Mouse (Mus musculus) urinary bladder, postnatal 10 days (tissue): ENCODE measurements around the gene 1700017D01Rik.
"Not testable (repeated sequence)": the region's sequence is repeated elsewhere in the genome, so short reads cannot be mapped to it uniquely, and the experiment has no call there.

Experiments used
- DNase-seq: peaks from one replicate; pipeline ENCODE4 v3.0.0; 2022; ENCODE audit warnings: low spot score

1700017D01Rik gene

DNA sequence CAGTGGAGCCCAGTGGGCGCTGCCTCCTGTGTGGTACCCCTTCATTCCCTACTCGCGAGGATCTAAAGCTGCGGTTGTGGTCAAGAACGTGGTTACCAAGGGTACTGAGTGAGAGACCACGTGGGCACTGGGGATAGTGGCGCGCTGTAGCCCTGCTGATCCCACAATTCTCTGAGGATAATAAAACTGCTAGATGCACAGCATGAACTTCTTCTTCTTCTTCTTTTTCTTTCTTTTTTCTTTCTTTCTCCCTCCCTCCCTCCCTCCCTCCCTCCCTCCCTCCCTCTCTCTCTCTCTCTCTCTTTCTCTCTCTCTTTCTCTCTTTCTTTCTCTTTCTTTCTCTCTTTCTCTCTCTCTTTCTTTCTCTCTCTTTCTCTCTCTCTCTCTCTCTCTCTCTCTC lies at the start of gene 1700017D01Rik:
TSS of gene 1700017D01Rik (minus strand) at position 101 of the 400 bp plus-strand sequence.
- not testable (repeated sequence) for DNase-seq

DNA sequence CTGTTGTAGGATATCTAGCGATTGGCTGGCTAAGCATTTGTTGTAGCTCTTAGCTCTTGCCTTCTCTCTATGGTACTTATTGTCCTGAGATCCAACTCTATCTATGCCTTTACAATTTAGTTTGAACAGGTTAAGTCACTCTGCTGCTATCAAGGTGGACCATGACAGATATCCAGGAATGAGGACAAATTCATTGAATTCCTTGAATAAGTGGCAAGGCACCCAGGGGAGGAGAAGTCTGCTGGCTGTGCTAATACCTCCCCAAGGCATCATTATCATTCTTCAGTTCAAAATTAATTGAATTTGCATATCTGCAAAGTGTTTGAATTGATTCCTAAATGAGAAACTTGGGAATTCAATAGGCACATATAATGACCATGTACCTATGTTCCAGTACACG lies 46.8 kb upstream of the 1700017D01Rik start:
- no peak for DNase-seq

DNA sequence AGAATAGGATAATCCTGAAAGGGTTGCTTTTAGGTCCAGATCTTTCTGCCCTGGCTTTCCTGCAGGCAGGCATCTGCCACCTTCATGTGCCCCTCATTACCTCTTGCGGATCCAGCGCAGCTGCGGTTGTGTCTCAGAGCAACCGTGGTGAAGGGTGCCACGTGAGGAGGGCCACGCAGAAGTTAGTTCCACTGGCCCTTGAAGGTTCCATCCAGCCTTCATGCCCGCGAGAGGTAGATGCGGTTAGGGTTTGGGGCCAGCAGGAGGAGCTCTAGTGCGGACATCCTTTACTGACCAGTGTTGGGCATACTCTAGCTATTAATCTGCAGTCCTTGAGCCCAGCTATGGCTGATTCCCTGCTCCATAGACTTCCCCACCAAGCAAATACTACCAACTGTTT lies 34.5 kb upstream of the 1700017D01Rik start, which contains the start of gene 1700025F22Rik:
TSS of gene 1700025F22Rik (minus strand) at position 149 of the 400 bp plus-strand sequence.
- no peak for DNase-seq

DNA sequence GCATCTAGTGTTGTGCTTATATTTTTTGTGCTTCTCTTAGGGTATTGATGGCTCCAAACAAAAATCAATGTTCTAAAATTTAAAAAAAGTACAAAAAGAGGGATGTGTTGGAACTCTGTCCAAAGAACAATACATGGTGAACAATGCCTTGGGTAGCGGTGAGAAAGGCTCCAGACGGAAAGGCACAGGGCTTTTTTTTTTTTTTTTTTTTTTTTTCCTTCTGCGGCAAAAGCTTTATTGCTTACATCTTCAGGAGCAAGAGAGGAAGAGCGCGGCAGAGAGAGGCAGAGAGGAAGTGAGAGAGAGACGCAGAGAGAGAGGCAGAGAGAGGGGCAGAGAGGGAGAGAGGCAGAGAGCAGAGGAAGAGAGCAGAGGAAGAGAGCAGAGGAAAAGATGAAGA lies 27.2 kb upstream of the 1700017D01Rik start:
- DNase-seq, result not testable (repeated sequence)

DNA sequence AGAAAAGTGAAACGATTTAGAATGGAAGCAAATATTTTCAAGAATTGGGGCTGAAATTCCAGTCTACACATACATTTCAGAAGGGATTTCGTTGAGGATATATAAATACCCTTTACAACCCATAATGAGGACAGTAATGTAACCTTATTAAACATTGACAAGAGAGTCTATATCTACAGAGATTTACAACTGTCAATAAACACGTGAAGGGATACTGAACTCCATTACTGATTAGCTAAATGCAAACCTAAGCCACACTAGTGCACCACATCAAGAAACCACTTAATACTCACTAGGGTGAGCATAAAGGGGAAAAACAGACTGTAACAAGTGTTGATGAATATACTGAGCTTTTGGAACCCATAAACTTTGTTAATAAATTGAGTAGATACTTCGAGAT lies 4.7 kb upstream of the 1700017D01Rik start:
- DNase-seq, result no peak

DNA sequence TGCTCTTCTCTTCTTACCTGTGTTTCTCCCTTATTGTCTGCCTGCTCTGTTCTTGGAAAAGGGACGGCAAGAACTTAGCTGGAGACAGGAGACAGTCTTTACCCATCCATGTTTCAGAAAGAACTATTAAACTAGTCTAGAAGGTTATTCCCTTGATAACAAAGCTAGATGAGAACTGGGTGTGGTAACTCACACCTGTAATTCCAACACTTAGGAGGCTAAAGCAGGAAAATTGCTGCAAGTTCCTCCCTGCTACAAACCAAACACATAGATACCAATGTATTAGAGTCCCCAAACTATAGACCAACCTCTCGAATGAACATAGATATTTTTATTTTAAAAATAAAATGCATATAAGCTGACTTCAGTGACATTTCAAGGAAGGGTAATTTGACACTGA lies 4.2 kb upstream of the 1700017D01Rik start:
- no peak for DNase-seq

DNA sequence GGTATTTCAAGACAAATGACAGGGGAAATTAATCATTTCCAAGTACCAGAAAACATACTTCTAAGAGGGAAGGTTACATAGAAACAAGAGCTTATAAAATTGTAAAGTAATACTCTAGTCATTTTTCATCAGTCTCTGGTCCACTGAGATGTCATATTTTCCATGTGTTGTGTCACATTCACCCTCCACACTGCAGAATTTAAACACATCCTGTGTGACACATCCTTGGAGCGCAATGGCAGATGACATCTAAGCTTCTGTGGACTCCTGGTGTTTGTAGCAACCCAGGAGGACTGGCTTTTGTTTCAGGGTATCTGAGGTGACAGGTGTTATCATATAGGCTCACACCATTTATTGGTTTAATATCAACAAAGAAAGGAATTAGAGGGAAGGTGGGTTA lies 974 bp downstream of the 1700017D01Rik start:
- no peak for DNase-seq

DNA sequence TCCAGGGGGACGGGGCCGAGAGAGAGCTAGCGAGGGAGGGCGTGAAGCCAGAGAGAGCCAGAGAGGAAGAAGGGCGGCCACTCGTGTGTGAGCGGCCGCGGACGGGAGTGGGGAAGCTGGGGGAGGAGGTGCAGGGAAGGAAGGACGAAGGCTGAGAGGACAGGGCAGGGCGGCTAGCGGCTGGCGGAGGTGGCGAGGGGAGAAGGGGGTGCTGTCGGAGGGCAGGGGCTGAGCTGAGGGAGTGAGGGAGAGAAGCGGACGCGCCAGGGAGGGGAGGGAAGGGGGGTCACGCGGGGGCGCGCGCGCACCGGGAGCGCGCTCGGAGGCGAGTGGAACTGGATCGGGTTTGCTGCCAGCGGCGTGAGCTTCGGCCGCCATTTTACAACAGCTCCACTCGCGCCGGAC lies 9.7 kb downstream of the 1700017D01Rik start:
- DNase-seq, result not testable (repeated sequence)

DNA sequence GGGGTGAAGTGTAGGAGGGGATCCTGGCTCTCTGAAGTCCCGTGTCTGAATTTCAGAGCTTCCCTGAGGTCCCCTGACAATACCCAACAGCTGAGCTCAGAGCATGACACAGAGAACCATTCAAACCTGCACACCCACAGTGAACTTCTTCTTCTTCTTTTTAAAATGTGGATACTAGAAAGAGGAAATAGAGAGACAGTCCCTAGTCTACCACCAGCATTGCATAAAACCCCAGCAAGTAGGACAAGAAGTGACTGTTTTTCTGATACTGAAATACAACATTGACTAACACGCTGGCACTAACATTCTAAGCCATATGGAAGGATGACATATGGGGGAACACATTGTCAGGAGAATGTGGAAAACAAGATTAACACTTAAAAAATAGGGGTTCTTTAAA lies 11.3 kb downstream of the 1700017D01Rik start:
- no peak for DNase-seq

DNA sequence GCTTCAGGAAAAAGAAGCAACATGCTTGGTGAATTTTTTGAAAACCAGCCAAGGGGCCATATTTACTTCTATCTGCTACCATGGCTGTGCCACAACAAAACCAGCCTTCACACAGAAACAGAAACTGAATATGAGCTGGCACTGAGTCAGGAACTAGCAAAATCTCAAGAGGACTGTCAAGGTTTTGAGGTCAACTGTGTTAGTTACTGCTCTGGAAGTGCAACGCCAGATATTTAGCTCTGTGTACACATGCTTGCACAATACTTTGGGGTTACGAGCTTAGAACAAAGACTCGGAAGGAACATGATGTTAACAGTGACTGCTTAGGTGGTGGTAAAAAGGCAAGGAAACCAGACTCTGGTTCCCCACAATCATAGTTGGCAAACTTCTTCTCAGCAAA lies 22.9 kb downstream of the 1700017D01Rik start:
- DNase-seq, result no peak

DNA sequence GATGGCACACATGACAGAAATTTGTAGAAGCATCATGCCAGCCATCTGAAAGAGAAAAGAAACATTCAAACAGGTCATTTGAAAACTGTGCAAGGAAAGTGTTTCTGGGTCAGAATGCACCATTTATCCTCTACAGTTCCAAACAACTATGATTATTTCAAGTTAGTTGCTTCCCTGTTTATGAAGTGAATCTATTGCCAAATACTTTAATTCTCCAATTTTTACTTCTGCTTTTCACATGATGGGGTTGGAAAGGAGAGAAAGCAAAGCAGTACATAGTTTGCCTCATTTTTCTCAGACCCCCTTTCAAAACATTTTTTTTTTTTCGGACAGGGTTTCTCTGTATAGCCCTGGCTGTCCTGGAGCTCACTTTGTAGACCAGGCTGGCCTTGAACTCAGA lies 28.8 kb downstream of the 1700017D01Rik start:
- no peak for DNase-seq

DNA sequence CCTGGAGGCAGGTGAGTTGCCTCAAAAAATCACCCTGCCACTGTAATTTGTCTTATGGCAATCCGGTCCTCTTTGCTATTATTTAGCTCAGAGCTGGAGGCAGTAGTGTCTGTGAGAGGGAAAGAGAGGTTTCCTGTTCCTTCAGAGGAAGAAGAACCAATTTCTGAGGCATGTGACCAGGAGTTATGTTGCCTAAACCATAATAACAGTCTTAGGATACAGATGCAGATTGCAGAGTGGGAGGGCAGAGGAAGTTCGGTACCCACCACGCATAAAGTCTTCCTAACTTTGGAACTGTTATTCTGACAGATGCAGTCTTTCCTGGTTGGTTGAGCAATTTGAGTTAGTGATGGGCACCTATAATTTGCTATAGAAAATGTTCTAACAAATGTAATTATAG lies 32.3 kb downstream of the 1700017D01Rik start:
- no peak for DNase-seq

DNA sequence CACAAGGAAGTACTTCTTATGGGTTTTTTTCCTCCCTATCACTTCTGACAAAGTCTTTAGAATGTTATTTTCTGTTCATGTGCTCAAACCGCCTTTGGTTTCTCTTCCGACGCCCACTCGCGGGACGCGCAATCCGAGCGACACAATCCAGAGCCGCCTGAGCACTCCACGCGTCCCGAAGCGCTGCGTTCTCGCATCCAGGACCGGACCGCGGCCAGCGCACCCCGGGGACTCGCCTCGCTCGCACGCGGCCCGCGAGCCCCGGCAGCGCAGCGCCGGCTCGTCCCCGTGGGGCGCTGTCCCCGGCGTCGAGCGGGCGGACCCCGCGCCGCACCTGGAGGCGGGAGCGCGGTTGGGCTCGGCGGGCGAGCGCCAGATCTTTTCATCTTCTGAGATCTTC lies 38.5 kb downstream of the 1700017D01Rik start:
- DNase-seq, result not testable (repeated sequence)

DNA sequence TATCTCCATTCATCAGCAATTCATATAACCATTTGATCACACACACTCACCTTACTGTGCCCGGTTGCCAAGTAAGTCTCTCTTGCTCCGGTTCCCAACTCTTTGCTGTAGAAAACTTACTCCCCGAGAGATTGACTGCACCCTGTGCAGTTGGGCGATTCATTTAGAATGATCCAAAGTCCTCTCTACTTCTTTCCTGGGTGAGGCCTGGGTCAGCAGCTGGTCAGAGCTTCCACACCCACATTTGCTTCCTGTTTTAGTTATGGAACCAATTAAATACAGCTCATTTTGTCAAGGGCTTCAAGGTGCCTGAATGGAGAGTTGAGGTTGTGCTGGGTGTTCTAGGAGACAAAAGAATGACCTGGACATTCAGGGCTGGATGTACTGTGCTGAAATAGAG lies 49.7 kb downstream of the 1700017D01Rik start, which contains the start of gene Ms4a8a:
TSS of gene Ms4a8a (minus strand) at position 169 of the 400 bp plus-strand sequence.
- DNase-seq, result no peak

DNA sequence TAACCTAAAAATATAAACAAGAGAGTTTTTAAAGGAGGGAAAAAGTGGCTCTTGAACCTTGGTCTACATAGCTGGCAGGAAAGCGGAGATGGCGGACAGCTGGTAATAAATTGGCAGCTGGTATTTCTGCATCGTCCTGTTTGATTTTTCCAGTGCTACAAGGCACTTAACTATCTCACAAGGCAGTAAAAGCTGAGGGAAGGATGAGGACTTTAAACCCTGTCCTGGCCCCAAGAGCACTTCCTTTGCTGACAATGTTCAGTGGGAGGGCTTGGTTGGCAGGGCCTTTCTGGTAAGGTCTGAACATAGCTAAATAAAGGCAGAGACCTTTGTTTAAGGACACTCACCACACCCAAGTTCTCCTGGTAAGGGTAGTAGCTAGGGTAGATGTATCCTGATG lies 60.3 kb downstream of the 1700017D01Rik start:
- DNase-seq, result no peak

DNA sequence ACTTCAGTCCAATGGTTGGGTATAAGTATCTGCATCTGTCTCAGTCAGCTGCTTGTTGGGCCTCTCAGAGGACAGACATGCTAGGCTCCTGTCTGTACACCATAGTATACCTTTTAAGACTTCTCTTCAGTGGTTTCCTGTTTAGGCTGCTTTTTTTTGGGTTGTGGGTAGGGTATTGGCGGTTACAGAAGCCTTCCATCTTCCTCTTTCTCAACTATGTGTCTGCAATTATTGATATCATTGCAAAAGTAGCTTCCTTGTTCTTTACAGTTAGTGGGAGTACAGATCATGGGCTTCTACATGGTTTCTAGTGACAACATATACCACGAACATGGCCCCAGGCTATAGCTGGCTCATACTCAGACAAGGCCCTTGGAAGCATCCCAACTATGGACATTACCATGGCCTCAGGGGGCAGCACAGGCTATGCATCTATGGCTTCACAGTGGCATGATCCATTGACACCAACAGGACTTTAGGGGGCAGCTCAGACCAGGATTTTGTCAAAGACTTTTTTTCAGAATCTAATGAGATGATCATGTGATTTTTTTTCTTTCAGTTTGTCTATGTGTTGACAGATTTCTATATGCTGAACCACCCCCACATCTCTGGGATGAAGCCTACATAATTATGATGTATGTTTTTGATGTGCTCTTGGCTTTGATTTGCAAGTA lies 65.3 kb downstream of the 1700017D01Rik start:
- no peak for DNase-seq

DNA sequence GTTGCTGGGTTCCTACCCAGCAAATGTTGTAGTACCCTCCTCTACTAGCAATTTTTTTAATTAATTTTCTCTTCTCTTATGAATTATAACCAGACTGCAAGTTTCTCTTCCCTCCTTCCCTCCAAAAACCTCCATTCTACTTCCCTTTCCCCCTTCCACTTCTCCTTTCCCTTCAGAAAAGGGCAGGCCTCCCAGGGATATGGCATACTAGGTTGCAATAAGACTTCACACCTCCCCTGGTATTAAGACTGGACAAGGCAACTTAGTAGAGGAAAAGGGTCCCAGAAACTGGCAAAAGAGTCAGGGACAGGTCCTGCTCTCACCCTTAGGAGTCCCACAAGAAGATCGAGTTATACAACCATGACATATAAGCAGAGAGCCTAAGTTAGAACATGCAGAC lies 69.8 kb downstream of the 1700017D01Rik start:
- no peak for DNase-seq

DNA sequence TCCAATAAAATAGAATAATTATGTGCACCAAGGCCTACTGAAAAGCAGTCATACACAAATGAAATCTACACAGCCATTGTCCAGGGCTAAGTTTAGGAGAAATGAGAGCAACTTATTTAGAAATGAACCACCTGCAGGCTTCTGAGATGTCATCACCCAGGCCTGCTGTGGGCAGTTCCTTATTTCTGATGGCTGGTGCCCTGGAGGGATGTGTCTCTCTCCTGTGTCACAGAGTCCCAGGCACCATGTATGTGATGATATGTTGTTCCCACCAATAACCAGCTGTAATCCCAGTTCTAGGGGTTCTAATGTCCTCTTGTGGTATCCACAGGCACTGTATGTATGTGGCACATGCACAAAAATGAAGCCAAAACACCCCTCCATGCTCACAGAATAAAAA lies 70.7 kb downstream of the 1700017D01Rik start:
- DNase-seq, result no peak

DNA sequence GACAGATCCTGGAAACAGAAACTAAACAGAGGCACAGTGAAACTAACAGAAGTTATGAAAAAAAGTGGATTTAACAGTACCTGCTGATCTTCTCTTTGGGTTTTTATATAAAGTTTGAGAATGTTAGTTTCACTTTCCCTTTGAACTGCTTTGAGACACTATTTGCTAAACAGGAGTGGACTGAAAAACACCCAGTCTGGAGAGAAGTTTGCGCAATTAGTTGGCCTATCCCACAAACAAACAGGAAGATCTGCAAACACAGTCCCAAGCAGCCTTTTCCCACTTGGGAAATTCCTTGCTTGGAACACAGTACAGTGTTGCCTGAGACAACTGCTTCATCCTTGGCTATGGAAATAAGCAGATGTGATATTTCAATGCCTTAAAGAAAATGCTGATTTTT lies 75.0 kb downstream of the 1700017D01Rik start:
- DNase-seq, result not testable (repeated sequence)

DNA sequence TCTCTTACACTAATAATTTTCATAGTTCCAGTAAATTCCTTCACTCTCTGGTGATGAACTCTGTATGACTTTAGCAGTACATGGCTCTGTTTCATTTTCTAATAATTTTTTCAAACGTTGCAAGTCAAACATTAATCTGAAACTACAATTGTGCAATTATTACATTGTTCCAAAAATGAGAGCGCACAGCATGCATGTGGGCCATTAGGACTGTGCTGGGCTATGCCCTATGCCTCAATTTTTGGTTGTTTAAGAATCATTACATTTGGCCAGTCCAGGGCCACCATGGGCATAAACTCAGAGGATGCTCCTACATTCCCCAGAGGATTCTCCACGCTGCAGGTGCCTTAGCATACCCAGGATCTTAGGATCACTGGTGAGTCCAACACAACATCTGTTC lies 77.4 kb downstream of the 1700017D01Rik start:
- no peak for DNase-seq

DNA sequence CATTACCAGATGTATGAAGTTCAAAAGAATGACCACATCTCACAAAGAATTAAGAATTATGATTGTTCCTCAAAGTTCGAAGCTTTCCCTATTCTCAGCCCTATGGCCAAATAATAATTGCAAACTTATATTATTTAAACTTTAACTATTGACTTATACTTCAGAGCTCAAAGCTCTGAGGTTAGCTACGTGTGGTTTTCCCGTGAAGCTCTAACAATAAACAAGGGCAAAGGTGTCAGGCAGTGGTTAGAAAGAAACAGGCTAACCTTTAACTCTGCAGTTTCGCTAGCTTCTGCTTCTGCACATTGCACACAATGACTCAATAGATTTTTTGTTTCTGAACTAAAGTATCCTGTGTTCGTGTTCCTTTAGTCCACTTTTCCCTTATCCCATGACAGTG lies 77.8 kb downstream of the 1700017D01Rik start:
- DNase-seq, result no peak

DNA sequence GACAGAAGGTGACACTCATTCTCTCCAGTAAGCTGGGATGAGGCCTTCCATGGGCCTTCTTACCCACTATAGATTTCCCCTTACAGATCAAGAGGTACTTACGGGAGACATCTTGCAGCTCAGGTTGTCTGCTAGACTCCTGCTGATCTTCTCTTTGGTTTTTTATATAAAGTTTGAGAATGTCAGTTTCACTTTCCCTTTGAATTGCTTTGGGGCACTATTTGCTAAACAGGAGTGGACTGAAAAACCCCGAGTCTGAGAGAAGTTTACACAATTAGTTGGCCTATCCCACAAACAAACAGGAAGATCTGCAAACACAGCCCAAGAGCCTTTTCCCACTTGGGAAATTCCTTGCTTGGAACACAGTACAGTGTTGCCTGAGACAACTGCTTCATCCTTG lies 80.4 kb downstream of the 1700017D01Rik start:
- no peak for DNase-seq

DNA sequence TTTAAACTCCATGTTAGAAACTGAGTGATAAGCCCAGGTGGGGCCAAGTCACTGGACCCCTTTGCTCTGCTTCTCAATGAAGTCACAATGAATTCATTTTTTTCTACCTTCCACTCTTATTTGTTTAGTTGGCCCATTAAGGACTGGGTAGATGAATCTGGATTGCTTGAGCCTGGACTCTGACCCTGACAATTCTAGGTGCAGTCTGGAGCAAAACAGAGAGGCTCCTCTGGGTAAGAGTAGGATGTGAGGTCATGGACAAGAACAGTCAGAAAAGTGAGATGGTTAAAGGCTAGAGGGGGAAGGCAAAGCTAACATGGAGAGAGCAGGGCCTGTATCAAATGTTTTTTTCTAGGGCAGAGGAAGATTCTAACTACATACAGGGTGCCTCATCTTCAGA lies 81.2 kb downstream of the 1700017D01Rik start:
- no peak for DNase-seq

DNA sequence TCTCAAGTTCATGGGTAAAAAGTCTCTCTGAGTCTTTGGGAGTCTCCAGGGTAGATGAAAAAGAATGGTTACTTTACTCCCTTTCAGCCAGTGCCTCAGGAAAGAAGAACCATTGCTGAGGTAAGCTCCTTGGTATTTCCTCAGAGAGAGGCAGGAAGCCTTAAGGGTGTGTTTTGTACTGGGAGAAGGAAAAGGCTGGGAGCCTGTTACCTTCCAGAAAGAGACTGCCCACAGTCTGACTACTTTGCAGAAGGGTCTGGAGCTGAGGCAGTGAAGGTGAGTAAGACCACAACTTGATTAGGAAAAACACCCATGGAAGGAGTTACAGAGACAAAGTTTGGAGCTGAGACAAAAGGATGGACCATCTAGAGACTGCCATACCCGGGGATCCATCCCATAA lies 82.2 kb downstream of the 1700017D01Rik start:
- DNase-seq, result no peak
